Mouse (Mus musculus) skeletal muscle tissue, adult 2 months (tissue): ENCODE measurements around the gene Bche.

ENCODE experiments used
- DNase-seq: peaks from one replicate; pipeline ENCODE4 v3.0.0-alpha.2; 2012; ENCODE audit warnings: low read depth, low spot score

Bche gene

DNA sequence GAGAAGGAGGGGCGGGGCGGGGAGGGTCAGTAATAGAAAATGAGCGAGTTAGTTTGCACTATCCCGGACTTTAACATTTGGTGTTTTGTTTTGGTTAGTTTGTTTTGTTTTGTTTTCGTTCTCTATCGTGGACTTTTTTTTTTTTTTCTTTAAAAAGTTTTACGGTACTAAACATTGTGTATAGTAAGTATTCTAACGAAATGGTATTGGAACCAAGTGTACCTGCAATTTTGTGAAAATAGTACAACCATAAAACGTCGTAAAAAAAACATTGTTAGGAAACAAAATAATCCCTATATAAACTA lies at the start of gene Bche:
TSS of gene Bche (minus strand) at position 6 of the 305 bp plus-strand sequence.
- DNase-seq: no peak

GRCm38 (mm10) chr3:73741998-73742397 lies 33.8 kb upstream of the Bche start:
- DNase-seq: no peak

- no peak for DNase-seq
These were observed 23.5 kb upstream of the Bche start for GRCm38 (mm10) chr3:73731677-73732076.

DNA sequence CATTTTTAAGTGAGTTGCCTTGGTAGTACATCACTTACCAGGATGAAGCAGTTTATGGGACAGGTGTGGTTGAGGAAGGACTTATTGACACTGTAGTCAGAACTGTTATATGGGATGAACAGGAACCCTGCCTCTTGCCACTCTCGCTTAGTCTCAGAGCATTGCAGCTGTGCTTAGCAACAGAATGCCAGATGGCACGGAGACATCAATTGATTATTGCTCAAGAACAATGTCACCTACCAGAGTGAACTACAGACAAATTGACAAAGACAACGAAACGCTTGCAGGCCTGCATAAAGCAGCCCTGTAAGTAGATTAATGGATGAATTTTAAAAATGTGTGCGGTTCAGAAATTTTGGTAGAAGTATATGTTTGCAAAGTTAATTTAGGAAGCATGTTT lies 21.3 kb upstream of the Bche start:
- no peak for DNase-seq

DNA sequence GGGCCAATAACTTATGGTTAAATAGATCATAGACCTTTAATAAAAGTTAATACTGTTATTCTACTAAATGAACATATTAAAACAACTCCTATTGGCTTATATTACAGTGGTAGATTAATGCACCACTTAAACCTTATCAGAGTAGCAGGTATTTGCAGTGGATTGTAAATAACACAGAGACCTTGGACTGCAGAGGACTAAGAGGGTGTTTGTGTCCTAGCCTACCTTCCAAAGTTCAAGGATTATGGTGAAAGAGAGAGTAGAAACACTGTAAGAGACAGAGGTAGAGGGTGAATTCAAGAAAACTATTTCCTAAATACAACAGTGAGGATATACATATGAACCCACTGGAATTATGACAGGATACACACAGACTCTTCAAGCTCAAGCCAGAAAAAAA lies 17.5 kb upstream of the Bche start:
- no peak for DNase-seq

- no peak for DNase-seq
These were observed 16.7 kb upstream of the Bche start for GRCm38 (mm10) chr3:73724869-73725268.

DNA sequence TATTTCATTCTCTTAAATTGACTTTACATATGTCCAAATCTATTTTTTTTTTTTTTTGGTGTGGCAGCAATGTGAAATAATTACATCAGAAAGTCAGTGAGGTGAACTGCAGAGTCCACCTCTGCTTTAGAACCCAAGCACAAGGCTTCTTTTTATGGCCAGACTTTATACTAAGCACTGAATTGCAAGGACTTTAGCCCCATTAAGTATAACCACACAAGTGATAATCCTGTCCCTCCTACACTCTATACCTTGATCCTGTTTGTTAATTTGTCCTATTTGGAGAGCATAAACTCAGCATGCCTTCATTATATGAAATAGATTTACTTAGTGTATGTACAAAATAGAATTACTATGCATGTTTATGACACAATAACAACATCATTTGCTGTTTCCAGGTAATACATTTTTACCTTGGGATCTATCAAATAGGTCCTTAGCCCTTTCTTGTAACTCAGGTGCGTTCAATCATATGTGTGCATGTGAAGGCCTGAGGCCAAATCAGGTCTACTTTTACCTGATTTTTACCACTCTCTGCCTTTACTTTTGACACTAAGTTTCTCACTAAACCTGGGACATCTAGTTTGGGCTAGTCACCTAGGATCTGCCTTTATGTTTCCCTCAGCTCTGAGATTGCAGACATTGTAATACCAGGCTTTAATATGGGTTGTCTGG lies 9.5 kb upstream of the Bche start:
- DNase-seq: no peak

GRCm38 (mm10) chr3:73709871-73710270 lies 1.7 kb upstream of the Bche start:
- peak; percentile 26 for DNase-seq

DNA sequence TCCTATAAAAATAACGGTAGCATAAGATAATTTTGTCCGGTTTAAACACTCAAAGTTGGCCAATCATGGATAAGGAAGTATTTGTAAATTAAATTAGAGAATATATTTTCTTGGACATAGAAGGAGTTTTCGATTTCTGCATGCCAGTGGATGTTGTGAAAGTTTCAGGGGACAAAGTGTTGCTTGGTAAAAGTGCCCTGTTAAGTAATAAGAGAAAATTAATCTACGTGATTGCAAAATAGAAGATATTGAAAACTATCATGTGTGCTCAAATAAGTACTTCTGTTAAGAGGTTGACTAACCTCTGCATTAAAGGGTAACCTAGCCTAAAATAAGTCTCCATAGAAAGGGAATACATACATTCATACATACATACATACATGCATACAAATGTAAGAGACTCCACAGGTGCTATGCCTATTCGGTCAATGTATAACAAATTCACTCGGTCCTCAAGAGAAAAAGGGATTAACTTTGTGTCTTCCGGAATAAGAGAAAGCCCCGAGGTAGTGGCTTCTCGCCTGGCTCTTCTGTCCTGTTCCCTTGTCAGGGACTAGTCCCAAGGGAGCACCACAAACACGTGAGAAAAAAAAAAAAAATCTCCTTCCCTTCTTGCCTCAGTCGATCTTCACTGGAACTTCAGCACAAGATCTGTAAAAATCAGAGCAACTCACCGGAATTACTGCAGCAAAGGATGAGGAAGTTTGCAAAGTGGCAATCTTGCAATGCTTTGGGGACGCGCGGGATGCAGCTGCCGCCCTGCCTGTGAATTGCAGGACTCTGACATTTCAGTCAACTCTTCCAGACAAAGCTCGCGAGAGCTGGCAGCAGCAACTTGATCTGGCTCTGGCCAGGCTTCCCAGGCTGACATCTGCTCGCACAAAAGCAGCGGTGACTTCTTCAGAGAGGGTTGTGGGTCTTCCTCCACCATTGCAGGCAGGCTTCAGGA lies 480 bp downstream of the Bche start:
- peak; percentile 85 for DNase-seq

GRCm38 (mm10) chr3:73706544-73706943 lies 1.7 kb downstream of the Bche start:
- no peak for DNase-seq

GRCm38 (mm10) chr3:73698889-73699288 lies 9.3 kb downstream of the Bche start:
- no peak for DNase-seq

DNA sequence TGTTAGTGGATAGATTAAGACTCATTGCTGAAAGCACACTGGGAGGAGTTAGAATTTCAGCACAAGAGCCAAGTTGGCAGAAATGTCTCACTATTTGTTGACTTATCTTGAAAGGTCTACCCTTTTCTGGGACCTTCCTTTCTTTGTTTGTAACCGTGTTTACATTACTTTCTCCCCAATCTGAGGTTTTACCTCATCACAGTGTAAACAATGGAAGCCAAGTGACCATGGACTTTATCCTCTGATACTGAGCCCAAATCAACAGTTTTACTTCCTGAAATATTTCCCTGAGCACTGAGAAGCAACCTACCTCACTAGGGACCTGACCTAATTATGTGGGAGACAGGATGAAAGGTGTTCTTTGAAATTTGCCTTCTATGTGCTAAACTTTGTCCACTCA lies 34.9 kb downstream of the Bche start:
- no peak for DNase-seq

DNA sequence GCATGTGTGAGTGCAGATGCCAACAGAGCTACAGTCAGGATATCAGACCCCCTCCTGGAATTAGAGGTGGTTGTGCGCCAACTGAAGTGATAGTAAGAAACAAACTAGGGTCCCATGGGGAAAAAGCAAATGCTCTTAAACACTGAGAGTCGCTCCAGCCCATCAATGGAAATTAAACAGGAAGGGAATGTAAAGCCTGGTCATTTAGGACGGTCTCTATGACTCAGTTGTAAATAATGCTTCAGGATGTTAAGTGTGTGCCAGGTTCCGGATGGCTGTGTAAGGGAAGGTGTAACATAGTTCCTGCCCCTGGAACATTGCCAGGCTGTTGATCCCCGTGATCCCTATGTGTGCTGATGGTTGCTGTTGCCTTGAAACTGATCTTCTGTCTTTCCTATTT lies 40.0 kb downstream of the Bche start:
- DNase-seq: no peak

DNA sequence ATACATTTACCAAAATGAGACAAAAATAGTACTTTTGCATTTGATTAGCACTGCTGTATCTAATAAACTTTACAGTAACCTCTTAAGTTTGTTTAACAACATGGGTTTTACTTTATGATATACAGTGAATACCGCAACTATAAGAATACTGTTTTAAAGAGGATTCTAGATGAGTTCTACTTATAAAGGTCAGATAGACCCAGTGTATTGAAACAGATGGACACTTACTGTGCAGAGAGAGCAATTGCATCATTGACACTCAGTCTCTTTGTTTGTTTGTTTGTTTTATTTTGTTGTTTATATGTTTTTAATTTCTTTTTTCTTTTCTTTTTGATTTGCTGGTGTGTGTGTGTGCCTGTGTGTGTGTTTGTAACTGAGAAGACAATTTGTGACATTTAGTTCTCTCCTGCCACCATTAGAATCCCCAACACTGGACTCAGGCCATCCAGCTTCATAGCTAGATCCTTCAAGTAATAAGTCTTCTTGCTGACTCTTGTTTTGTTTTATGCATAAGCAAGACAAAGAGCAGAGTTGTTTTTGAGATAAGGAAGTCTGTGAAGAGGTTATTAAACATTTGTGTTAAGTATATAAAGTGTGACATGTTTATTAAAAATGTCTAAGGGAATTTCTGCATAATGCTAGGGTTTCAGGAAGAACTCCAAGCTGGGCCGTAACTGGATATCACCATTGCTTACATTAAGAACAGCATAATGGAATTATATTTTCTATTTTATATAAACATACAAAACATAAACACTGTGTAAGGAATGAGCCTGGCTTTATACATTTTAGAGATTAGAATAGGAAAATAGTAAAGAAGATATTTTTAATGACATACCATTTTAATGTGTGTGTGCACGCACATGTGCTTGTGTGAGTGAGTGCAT lies 40.7 kb downstream of the Bche start:
- no peak for DNase-seq

GRCm38 (mm10) chr3:73650281-73650680 lies 57.9 kb downstream of the Bche start:
- DNase-seq: no peak

GRCm38 (mm10) chr3:73647064-73647463 lies 61.2 kb downstream of the Bche start:
- no peak for DNase-seq

GRCm38 (mm10) chr3:73611421-73611820 lies 96.8 kb downstream of the Bche start:
- DNase-seq: no peak

DNA sequence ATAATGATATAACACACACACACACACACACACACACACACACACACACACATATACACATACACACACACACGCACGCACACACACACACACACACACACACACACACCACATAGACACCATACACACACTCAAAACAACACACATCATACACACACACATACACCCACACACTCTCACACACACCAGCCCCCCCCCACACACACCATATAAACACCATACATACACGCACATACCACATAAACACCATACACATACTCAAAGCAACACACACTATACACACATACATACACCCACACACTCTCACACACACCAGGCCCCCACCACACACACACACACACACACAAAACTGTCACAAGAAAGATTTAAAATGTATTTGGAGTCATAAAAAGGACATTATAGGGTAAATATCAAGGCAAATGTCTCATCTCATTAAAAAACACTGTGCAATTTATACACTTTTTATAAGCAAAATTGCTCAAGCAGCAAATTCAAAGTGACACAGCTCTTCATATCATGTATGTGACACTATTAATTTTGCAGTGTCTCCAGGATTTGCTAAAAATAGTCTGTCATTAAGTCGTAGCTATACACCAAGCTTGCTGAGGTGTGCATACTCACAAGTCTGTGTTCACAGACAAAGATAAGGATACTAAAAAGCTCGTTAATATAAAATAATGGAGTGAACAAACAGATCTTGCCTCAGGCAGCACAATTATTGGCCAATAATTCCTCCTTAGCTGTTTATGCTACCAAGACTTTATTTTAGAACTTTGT lies 116.3 kb downstream of the Bche start:
- no peak for DNase-seq
